Mouse (Mus musculus): ENCODE data around the gene Ifitm1.

The Ifitm1 gene

GRCm38 (mm10) chr7:140990185-140990584 lies 23.2 kb downstream of the Ifitm1 start:
- no peak for TF ChIP-seq GATA4 (IDR thresholded peaks at IDR 0.05; ENCODE audit: insufficient replicate concordance, low read length)

GRCm38 (mm10) chr7:140990622-140991021 lies 23.6 kb downstream of the Ifitm1 start:
- TF ChIP-seq GATA4 (IDR thresholded peaks at IDR 0.05; ENCODE audit: insufficient replicate concordance, low read length), result no peak

GRCm38 (mm10) chr7:140991117-140991689 lies 24.2 kb downstream of the Ifitm1 start:
- TF ChIP-seq GATA4 (IDR thresholded peaks at IDR 0.05; ENCODE audit: insufficient replicate concordance, low read length), result no peak

GRCm38 (mm10) chr7:140997817-140998216 lies 30.8 kb downstream of the Ifitm1 start:
- no peak for TF ChIP-seq GATA4 (IDR thresholded peaks at IDR 0.05; ENCODE audit: insufficient replicate concordance, low read length)

DNA sequence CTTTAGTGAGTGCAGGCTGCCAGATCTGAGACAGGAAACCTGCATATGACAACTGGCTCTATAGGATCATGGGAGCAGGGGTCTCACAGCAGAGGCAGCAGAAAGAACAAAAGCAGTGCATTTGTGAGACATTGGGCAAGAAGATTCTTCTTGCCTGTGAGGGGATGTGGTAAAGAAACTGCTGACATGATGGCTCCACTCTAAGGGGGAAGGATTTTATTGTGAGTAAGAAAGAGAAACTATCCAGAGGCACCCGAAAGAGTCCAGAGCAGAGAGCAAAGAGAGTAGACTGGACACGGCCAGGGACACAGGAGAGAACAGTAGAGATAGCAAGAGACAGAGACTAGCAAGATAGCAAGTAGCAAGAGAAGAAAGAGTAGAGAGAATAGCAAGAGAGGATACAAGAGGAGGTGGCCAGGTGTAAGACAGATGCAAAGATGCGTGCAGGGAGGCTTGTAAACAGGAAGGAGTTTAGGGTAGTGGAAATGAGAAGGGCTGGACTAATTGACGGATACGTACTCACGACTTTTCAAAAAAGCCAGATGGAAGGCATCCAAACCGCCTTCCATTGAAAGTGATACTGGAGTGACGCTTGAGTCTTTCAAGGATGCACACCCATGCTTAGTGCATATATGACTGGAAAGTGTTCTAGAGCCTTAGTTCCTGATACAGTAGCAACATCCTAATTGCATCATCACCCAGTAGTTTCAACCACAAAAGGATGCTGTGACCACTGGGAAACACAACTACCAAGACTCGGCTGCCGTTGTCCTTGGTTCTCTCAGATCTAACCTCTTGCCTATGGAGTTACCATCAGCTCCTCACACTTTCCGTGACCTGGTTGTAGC lies 32.1 kb downstream of the Ifitm1 start:
- TF ChIP-seq GATA4 (IDR thresholded peaks at IDR 0.05; ENCODE audit: insufficient replicate concordance, low read length), result no peak

DNA sequence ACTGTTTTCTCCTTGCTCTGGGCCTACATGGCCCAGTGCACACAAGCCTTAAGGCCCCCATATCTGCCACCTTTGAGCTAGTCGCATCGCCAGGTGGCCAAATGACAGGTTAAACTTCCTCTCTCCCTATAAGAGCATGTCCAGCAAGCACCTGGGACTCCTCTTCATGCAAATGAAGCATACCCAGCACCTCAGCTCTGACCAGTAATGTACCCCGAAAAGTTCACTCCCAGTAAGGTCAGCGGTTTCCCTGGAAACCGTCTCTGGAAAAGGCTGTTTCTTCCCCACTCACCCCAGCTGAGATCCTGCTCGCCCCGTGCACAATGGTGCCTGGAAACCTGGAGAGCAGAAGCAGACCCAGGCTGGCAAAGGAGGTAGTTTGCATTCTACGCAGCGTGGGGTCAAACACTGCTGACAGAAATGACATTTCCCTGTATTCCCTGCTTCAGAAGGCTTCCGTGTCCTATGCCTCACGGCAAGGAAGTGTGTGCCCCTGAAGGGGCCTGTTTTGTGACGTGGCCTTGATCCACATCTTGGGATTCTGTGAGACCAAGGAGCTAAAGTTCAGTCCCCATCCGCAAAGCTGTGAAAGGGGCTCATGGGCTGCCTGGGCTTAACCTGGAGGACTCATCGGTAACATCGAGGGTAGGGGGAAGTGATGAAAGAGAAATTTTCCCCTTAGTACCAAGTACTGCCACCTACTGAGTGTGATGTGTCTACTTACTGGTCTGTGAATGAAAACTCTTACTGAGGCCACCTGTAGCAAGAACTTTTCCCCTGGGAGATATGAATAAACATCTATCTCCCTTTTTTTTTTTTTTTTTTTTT lies 34.1 kb downstream of the Ifitm1 start:
- TF ChIP-seq GATA4 (IDR thresholded peaks at IDR 0.05; ENCODE audit: insufficient replicate concordance, low read length), result no peak

DNA sequence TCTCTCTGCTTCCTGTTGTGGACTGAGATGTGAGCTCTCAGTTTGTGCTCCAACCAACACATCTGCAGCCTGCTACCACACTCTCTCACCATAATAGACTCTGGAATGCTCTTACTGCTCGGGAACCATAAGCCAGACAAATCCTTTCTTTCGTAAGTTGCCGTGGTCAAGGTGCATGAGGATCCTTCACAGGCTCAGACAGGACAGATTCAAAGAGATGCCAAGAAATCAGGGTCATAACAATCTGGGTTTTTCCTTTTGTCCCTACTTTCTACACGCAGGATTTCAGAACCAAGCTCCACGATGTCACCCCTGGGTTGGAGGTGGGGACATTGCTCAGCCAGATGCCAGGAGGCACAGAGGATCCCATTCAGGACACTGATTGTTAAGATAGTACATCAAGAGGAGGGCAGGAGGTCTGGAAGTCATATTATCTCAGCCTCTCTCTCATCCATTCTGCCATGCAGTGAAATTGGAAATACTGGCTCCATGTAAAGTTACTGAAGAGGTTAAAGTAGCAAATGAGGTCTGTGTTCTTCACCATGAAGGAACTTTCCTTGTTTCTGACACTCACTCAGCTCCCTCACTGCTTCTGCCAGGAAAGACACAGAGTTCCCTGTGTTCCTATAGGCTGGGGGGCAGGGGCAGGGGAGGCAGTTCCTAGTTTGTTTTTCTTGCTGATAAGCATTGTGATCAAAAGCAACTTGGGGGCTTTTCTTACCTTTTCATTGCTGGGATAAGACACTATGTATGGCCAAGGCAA lies 36.4 kb downstream of the Ifitm1 start:
- no peak for TF ChIP-seq GATA4 (IDR thresholded peaks at IDR 0.05; ENCODE audit: insufficient replicate concordance, low read length)

DNA sequence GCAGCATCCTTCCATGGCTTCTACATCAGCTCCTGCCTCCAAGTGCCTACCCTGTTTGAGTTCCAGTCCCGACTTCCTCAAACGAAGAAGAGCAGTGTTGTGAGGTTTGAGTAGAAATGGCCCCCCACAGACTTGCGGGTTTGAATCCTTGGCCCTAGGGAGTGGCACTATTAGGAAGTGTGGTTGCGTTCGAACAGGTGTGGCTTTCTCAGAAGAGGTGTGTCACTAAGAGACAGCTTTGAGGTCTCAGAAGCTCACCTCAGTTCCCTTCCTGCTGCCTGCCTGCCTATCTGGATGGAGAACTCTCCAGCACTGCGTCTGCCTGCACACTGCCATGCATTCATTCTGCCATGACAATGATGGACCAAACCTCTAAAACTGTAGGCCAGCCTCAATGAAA lies 39.4 kb downstream of the Ifitm1 start:
- TF ChIP-seq GATA4 (IDR thresholded peaks at IDR 0.05; ENCODE audit: insufficient replicate concordance, low read length), result no peak

DNA sequence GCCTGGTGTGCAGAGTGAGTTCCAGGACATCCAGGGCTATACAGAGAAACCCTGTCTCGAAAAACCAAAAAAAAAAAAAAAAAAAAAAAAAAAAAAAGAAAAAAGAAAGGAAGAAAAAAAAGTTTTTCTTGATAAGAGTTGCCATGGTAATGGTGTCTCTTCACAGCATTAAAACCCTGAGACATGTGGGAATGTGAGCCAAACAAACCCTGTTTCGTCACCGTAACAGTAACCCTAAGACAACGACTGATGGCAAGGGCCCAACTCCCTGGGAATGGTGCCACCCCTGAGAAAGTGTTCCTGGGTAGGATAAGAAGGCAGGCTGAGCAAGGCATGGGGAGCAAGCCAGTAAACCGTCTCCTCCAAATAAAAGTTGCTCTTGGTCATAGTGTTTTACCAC lies 39.9 kb downstream of the Ifitm1 start:
- TF ChIP-seq GATA4 (IDR thresholded peaks at IDR 0.05; ENCODE audit: insufficient replicate concordance, low read length), result no peak

DNA sequence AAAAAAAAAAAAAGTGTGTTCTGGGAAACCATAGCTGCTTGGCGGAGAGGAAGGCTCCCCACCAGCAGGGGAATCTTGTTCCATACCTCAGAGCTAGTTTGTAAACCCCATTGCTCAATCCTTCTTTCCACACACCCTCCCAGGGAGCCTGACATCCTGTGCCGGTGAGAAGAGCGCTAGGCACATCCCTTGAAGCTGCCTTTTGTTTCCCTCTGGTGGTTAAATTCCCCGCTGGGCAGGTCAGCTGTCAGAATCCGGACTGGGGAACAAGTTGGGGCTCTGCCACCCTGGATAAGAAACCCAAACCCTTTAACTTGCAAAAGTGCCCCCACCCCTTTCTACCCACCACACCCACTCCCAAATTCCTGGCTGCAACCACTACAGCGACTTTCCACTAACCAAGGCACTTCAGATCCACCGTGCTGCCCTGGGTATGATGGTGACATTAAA lies 41.3 kb downstream of the Ifitm1 start:
- no peak for TF ChIP-seq GATA4 (IDR thresholded peaks at IDR 0.05; ENCODE audit: insufficient replicate concordance, low read length)

- no peak; the same call in 1 of the 2 replicates for TF ChIP-seq GATA4 (IDR thresholded peaks at IDR 0.05; ENCODE audit: insufficient replicate concordance, low read length)
Measured at GRCm38 (mm10) chr7:141008938-141009660, 42.1 kb downstream of the Ifitm1 start.

DNA sequence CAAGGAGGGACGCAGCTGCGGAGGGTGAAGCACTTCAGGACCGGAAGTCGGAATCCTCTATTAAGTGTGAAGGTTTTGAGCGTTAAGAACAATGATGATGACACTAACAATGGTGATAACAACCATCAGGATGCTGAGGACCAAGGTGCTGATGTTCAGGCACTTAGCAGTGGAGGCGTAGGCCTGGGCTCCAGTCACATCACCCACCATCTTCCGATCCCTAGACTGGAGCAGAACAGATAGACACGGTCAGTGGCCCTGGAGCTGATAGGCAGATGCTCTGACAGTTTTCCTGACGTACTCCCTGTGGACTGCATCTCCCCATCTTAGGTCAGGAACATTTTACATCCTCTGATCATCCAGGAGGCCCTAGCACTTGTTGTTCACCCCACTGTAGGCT lies 42.6 kb downstream of the Ifitm1 start:
- no peak for TF ChIP-seq GATA4 (IDR thresholded peaks at IDR 0.05; ENCODE audit: insufficient replicate concordance, low read length)

- no peak for TF ChIP-seq GATA4 (IDR thresholded peaks at IDR 0.05; ENCODE audit: insufficient replicate concordance, low read length)
Measured at GRCm38 (mm10) chr7:141010593-141010992, 43.6 kb downstream of the Ifitm1 start, which contains the start of gene Ifitm3. Ifitm3 (minus strand) TSS chr7:141010770.

DNA sequence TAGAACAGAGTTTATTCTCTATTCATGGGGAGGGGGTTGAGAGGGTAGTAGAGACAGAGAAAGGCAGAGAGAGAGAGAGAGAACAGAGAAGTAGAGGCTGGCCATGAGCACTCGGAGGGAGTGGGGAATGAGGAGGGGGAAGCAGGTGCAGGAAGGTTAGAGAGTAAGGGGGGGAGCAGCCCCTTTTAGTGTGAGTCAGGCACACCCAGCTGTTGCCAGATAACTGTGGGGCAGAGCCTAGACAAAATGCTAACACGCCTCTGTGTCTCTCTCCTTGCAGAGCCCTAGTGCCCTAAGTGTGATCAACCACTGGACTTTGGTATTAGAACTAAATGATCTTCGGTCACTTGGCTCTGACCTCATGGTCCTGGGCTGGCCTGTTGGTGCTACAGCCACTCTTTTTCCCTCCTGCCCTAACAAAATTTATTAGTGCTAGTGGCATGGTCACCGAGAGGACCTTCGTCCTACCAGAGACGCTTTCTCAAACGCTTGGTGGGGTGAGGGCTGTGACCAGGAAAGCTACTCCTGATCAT lies 44.3 kb downstream of the Ifitm1 start:
- TF ChIP-seq GATA4 (IDR thresholded peaks at IDR 0.05; ENCODE audit: insufficient replicate concordance, low read length), result no peak

All from liver, adult (tissue).